Mouse (Mus musculus) Patski (cell line): Measurements from ENCODE around the gene C3. TPM values are rescaled to one million over a fixed set of nuclear protein-coding genes. Genes with fewer than 3 reads are reported as not detected.

ENCODE experiments used
- ATAC-seq: fragments of 100-300 bp; one replicate; pipeline ENCODE4 v1.8.0; 2021
- CTCF ChIA-PET: fragments of 350-600 bp; sonication (Branson Sonifier 250); formaldehyde crosslinking; loops from one replicate; lab custom pipeline; 2022; ENCODE audit warnings: inconsistent platforms; lab: Charles Lee
- POLR2A ChIA-PET: fragments of 350-600 bp; sonication (Branson Sonifier 250); formaldehyde crosslinking; loops from one replicate; lab custom pipeline; 2022; ENCODE audit warnings: antibody characterized with exemption, inconsistent platforms; lab: Charles Lee
- DNase-seq: peaks from one replicate; pipeline ENCODE4 v3.0.0-alpha.2; 2011; ENCODE audit warnings: low read depth, low spot score
- H3K27me3 ChIP-seq: fragments of 371-371 bp; one replicate; pipeline ENCODE4 v1.5.1; 2021
- CTCF ChIP-seq: fragments of 100-300 bp; IDR thresholded peaks from one replicate; pipeline ENCODE4 v1.5.1; 2021
- in situ Hi-C: fragments of 300-500 bp; cut with MboI; formaldehyde crosslinking; loops from 3 replicates; pipeline ENCODE4 v1.11.1; 2018; ENCODE audit warnings: low pct_unique_long_range_greater_than_20kb, mixed read lengths
- polyA plus RNA-seq: library from polyadenylated mRNA; unstranded; gene quantifications from one replicate; pipeline ENCODE4 v1.2.3, GENCODE M21; 2021

Gene C3
- polyA plus RNA-seq, 1 experiment from 2014 or later: 342 TPM

DNA sequence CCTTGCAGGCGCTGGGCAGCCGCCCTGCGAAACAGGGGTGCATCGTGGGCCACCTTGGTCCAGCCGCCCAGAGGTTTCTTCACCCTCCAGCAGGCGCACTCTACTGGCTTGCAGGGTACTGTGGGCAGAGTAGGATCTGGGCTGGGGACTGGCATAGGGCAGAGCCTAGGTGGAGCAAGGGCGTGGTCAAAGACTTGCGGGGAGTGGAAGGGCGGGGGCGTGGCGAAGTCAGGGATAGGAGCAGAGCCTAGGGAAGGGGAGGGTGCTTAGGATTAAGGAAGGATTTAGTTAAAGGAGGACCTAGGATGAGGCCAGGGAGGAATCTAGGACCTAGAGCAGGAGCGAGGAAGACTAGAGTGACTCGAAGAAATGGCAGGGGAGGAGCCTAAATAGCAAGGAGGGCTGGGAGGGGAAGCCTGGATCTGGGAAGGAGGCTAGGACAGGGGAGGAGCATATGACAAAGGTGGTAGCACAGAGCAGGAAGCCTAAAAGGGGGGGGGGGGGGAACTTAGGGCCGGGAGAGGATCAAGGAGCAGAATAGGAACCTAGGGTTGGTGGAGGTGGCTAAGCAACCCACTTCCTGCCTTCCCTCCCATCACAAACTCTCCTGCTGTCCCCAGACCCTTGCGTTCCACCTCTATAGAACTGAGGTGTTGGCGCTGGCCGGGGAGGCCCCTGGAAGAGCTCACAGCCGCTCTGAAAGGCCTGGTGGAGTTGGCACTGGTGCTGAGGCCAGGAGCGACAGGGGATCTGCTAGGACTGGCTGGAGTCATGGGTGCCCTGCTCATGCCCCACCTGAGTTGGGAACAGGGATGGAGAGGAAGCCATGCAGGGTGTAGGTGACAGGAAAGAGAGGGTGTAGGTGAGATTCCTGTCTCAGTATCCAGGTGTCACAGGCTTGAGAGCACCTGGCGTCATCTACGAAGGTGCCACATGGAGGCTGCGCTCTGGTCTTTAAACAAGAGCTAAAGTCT lies 37.3 kb upstream of the C3 start:
- ATAC-seq: no peak
- ChIA-PET CTCF (no interaction called here), POLR2A (interaction anchor here (0.6 to 1.3 kb wide), 2 partner anchors 10 to 23 kb away, joined by 3 to 4 read pairs; no protein-coding TSS in a partner anchor)
- no peaks in the 10 kb centered on the region for H3K27me3 ChIP-seq
- DNase-seq: no peak
- in situ Hi-C loops: no loop called here
- TF ChIP-seq CTCF: no peak

DNA sequence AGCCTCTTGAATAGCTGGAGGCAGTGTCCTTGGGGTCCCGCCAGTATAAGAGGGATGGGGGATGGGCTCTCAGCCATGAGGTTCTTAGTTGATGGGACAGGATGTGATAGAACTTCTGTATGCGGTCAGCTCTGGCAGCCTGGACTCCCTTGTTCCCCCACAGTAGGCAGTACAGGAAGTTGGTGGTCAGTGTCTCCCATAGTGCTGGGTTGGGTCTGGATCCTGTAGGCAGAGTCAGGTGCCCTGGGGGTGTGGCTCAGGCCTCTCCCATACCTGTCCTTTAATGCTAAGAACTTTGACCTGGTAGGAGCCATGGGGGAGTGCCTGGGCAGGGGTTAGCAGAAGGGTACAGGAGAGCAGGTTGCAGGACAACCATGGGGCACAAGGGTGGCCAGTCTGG lies 36.2 kb upstream of the C3 start:
- ChIA-PET CTCF (interaction anchor here (2.1 kb wide), 1 partner anchor 12 kb away, joined by 7 read pairs; no protein-coding TSS in a partner anchor), POLR2A (interaction anchor here (1.1 to 1.3 kb wide), 2 partner anchors 9 to 18 kb away, joined by 3 to 4 read pairs; no protein-coding TSS in a partner anchor)
- no peak for TF ChIP-seq CTCF
- no peaks in the 10 kb centered on the region for H3K27me3 ChIP-seq
- ATAC-seq (no peak), DNase-seq (no peak)
- in situ Hi-C loops: no loop called here

DNA sequence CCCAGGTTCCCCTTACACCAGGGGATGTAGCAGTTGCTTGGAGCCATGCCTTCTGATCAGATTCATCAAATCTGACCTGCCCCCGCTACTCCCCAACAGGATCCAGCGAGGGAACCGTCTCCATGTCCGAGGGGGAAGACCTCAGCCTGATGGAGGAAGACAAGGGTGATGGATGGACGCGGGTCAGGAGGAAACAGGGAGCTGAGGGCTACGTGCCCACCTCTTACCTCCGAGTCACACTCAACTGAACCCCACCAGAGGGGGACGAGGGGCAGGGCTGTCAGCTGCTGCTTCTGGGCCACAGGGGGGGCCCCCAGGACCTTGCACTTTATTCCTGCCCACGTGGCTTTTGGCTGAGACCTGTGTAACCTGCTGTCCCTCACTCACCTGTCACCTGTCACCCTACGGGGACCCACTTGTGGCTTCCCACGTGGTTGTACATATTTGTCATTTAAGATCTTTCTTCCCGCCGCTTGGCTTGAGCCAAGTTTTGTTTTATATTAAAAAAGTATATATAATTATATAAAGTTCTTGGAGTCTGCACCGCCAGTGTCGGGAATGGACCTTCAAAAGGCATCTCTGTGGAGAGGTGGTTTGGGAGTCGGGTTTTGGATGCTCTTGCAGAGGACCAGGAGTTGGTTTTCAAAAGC lies 35.1 kb upstream of the C3 start:
- no peak for TF ChIP-seq CTCF
- H3K27me3 ChIP-seq: no peaks in the 10 kb centered on the region
- DNase-seq (no peak), ATAC-seq (no peak)
- CTCF ChIA-PET: interaction anchor here (1.0 to 2.1 kb wide), 3 partner anchors 11 to 15 kb away, joined by 3 to 7 read pairs (median 6); partner anchors contain the start of gene Gpr108
- in situ Hi-C loops: no loop called here
- POLR2A ChIA-PET: interaction anchor here (1.1 kb wide), 1 partner anchor 13 kb away, joined by 3 read pairs; the partner anchor contains the start of gene Trip10

DNA sequence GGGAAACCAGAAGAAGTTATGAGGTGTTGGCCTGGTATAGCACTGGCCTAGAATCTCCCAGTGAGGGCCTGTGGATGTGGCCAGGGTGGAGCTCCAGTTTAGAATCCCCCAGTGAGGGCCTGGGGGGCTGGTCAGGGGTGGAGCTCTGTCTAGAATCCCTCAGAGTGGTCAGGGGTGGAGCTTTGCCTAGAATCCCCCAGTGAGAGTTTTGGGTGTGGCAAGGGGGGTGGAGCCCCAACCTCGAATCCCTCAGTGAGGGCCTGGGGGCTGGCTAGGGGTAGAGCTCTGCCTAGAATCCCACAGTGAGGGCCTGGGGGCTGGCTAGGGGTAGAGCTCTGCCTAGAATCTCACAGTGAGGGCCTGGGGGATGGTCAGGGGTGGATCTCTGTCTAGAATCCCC lies 33.9 kb upstream of the C3 start:
- ChIA-PET POLR2A (interaction anchor here (1.1 to 1.2 kb wide), 2 partner anchors 12 to 14 kb away, joined by 3 read pairs; partner anchors contain the start of genes Gpr108 and Trip10), CTCF (interaction anchor here (1.9 kb wide), 1 partner anchor 14 kb away, joined by 6 read pairs; the partner anchor contains the start of gene Gpr108)
- no peaks in the 10 kb centered on the region for H3K27me3 ChIP-seq
- ATAC-seq (no peak), DNase-seq (no peak)
- in situ Hi-C loops: no loop called here
- no peak for TF ChIP-seq CTCF

DNA sequence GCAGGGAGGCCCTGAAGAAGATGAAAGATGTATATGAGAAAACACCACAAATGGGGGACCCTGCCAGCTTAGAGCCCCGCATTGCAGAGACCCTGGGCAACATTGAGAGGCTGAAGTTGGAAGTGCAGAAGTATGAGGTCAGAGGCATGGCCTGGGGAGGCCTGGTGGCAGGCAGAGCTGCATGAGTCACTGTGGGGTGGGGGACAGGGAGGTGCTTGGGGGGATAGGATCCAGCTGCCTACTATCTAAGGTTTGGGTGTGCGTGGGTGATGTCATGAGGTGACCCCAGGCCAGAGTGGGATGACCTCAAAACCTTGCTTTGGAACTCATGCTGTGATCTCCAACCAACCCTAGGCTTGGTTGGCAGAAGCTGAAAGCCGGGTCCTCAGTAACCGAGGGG lies 33.4 kb upstream of the C3 start:
- ChIA-PET POLR2A (interaction anchor here (1.2 kb wide), 1 partner anchor 13 kb away, joined by 3 read pairs; the partner anchor contains the start of gene Gpr108), CTCF (interaction anchor here (1.9 kb wide), 1 partner anchor 13 kb away, joined by 6 read pairs; the partner anchor contains the start of gene Gpr108)
- DNase-seq (no peak), ATAC-seq (no peak)
- no peak for TF ChIP-seq CTCF
- H3K27me3 ChIP-seq: no peaks in the 10 kb centered on the region
- in situ Hi-C loops: no loop called here

DNA sequence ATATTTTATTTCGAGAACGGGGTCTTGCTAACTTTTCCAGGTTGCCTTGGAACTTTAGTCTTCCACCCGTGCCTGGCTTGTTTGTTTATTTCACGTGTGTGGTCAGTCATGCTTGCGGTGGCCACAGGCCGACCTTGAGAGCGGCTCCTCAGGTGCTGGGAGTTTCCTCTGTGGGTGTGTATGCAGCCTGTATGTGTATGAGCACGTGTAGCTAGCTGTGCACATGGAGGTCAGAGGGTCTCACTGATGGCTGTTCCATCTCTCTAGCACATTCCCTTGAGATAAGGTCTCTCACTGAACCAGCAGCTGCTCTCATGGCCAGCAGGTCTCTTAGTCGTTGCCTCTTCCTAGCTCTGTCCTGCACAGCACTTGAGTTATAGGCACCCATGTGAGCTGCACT lies 32.4 kb upstream of the C3 start:
- CTCF ChIA-PET: no interaction called here
- no peak for ATAC-seq

DNA sequence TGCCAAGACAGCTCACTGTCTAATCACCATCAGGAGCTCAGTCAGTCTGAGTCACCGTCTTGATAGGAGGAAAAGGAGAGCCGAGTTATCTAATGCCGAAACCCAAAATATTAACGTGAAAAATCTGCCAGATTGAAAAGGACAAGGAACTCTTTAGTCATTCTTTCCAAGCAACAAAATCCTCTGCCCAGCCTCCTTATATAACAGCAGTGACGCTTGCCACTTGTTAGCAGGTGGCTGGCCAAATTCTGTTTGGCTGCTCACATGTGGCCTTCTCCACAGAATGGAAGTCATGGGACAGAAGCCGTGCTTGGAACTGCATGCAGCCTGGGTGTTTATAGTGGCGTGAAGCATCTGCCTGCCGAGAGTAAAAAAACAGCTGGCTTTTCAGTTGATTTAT lies 31.8 kb upstream of the C3 start:
- no peaks in the 10 kb centered on the region for H3K27me3 ChIP-seq
- in situ Hi-C loops: no loop called here
- no peak for ATAC-seq
- no peak for TF ChIP-seq CTCF
- ChIA-PET CTCF (interaction anchor here (0.8 kb wide), 1 partner anchor 17 kb away, joined by 3 read pairs; no protein-coding TSS in a partner anchor), POLR2A (interaction anchor here (1.3 kb wide), 1 partner anchor 11 kb away, joined by 3 read pairs; no protein-coding TSS in a partner anchor)
- DNase-seq: no peak

More for the DNA sequence above, 32.4 kb upstream of the C3 start:
- TF ChIP-seq CTCF: no peak
- DNase-seq: no peak
- no peaks in the 10 kb centered on the region for H3K27me3 ChIP-seq
- in situ Hi-C loops: no loop called here
- POLR2A ChIA-PET: no interaction called here

DNA sequence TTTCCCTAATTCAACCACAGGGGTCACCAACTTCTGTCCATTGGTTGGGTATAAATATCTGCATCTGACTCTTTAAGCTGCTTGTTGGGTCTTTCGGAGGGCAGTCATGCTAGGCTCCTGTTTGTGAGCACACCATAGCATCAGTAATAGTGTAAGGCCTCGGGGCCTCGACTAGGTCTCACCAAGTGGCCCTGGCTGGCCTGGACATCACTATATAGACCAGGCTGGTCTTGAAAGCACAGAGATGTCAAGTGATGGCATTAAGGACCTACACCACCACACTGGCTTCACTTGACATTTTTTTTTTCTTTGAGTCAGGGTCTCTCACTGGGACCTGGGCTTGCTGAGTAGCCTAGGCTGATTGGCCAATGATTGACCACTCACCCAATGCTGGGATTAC lies 30.3 kb upstream of the C3 start:
- in situ Hi-C loops: no loop called here
- no peaks in the 10 kb centered on the region for H3K27me3 ChIP-seq
- ATAC-seq (no peak), DNase-seq (no peak)
- POLR2A ChIA-PET: interaction anchor here (1.3 kb wide), 1 partner anchor 13 kb away, joined by 3 read pairs; no protein-coding TSS in a partner anchor
- TF ChIP-seq CTCF: no peak
- CTCF ChIA-PET: interaction anchor here (1.2 kb wide), 1 partner anchor 14 kb away, joined by 3 read pairs; no protein-coding TSS in a partner anchor

DNA sequence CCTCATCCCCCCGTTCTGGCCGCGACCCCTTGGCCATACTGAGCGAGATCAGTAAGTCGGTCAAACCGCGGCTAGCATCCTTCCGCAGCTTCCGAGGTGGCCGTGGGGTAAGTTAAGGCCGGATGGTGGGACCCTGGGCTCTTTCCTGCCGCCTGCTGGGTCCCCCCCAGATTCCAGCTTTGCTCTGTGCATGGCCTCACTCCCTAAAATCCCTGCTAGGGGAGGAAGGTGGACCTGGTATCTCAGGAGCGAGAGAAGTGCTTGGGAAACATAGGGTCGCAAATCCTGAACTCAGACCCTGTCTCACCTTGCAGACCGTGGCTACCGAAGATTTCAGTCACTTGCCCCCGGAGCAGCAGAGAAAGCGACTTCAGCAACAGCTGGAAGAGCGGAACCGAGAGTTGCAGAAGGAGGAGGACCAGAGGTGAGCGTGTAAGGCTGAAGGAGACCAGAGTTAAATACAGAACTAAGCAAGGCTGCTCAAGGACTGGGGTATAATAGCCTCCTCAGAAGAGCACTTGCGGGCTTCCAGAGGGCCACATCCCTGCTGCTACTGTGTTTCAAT lies 29.1 kb upstream of the C3 start:
- in situ Hi-C loops: no loop called here
- ChIA-PET POLR2A (no interaction called here), CTCF (no interaction called here)
- no peak for ATAC-seq
- no peak for TF ChIP-seq CTCF
- no peak for DNase-seq
- no peaks in the 10 kb centered on the region for H3K27me3 ChIP-seq

DNA sequence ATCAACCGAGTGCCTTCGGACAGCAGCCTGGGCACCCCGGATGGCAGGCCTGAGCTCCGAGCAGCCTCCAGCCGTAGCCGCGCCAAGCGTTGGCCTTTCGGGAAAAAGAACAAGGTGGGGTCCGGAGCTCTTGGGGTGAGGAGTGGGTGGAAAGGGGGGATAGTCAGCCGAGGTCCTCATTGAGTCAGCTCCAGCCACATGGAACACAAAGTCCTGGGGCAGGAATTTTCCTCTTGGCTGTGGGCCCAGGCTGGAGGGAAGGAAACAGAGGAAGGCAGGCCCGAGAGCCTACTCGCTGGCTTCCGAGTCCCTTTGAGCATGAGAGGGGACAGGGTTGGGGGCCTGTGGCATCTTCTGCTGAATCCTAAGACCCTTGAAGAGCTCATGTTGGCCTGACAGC lies 27.4 kb upstream of the C3 start:
- no peak for TF ChIP-seq CTCF
- POLR2A ChIA-PET: interaction anchor here (1.4 to 1.6 kb wide), 2 partner anchors 9 to 21 kb away, joined by 4 read pairs; no protein-coding TSS in a partner anchor
- CTCF ChIA-PET: interaction anchor here (1.1 to 2.1 kb wide), 2 partner anchors 12 to 21 kb away, joined by 3 to 9 read pairs; no protein-coding TSS in a partner anchor
- in situ Hi-C loops: no loop called here
- ATAC-seq (no peak), DNase-seq (no peak)
- H3K27me3 ChIP-seq: no peaks in the 10 kb centered on the region
